8 mouse cellular contexts compared by ENCODE assay signal in the genomic region with DNA sequence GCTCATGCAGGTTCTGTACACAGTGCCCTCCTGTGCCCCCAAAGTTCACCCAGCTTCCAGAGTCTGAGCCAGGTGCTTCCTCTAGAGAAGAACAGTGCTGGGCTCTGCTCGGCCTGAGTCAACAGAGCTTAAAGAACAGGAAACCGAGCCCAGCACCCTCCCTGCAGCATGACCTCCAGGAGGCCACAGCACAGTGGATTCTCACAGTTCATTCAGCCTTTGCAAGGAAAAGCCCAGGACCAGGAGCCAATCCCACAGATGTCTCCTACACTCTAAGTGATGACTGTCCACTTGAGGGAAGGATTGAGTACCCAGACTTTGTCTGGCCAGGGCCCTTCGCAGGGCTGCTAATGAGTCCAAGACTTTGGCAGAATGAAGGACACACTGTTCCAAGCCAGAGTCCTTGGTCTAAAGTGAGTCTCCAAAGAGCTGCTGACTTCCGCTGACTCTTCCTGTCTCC.
A peak's percentile ranks its signal among the peaks of the same experiment; 100 is the strongest.
DNase-seq lines count a peak whose midpoint lies in the region; ATAC-seq and TF ChIP-seq lines count a peak whose summit lies in the region.

No protein-coding gene starts in this region.

- H3K4me3 ChIP-seq in embryonic facial prominence, embryonic 11.5 days (ENCODE audit: low read depth, low read length), result no peak overlapping the region
- H3K4me3 ChIP-seq in limb, embryonic 11.5 days (ENCODE audit: low read depth, low read length), result no peak overlapping the region
- no peak overlapping the region for H3K4me3 ChIP-seq in midbrain, postnatal 0 days (ENCODE audit: low read depth, low read length)

- 44% methylated on average over 4 of the region's 4 CpGs for WGBS in embryonic facial prominence, embryonic 11.5 days
- WGBS in limb, embryonic 11.5 days, result 51% methylated on average over 4 of the region's 4 CpGs
- 53% methylated on average over 4 of the region's 4 CpGs for WGBS in midbrain, postnatal 0 days

- H3K4me1 ChIP-seq in embryonic facial prominence, embryonic 11.5 days (ENCODE audit: control insufficient read depth, insufficient read depth, low read length), result no peaks in the 10 kb centered on the region
- peaks cover 30% of the 10 kb centered on the region for H3K4me1 ChIP-seq in limb, embryonic 11.5 days (ENCODE audit: control insufficient read depth, insufficient read depth, low read length)
- H3K4me1 ChIP-seq in midbrain, postnatal 0 days (ENCODE audit: insufficient read depth, low read length), result no peaks in the 10 kb centered on the region

- no peaks in the 10 kb centered on the region for H3K27me3 ChIP-seq in embryonic facial prominence, embryonic 11.5 days (ENCODE audit: control insufficient read depth, insufficient read depth, low read length)
- H3K27me3 ChIP-seq in limb, embryonic 11.5 days (ENCODE audit: control insufficient read depth, insufficient read depth, low read length), result no peaks in the 10 kb centered on the region
- H3K27me3 ChIP-seq in midbrain, postnatal 0 days (ENCODE audit: insufficient read depth, low read length), result no peaks in the 10 kb centered on the region

- H3K36me3 ChIP-seq in embryonic facial prominence, embryonic 11.5 days (replicated peaks; ENCODE audit: control insufficient read depth, insufficient read depth, low read depth, low read length), result no peaks in the 10 kb centered on the region
- no peaks in the 10 kb centered on the region for H3K36me3 ChIP-seq in limb, embryonic 11.5 days (ENCODE audit: control insufficient read depth, insufficient read depth, low read length)
- H3K36me3 ChIP-seq in midbrain, postnatal 0 days (ENCODE audit: insufficient read depth, low read length), result no peaks in the 10 kb centered on the region

- TF ChIP-seq CTCF in midbrain, postnatal 0 days (IDR thresholded peaks at IDR 0.05), result peak; percentile 4; the same call in 1 of the 2 replicates

- peak; percentile 24 for DNase-seq in ovary, postnatal 36 days (ENCODE audit: low spot score)
- no peak for DNase-seq in ovary, postnatal 14 days (ENCODE audit: low spot score)
- DNase-seq in embryonic facial prominence, embryonic 11.5 days (ENCODE audit: low spot score), result no peak
- peak; percentile 66 for DNase-seq in heart, postnatal 4 days
- DNase-seq in limb, embryonic 11.5 days (ENCODE audit: low spot score), result no peak
- no peak for DNase-seq in midbrain, postnatal 0 days (ENCODE audit: low spot score)
- no peak for DNase-seq in cerebellum, adult 9-11 months
- no peak for DNase-seq in yolk sac, embryonic 10.5 days (ENCODE audit: low spot score)

- H3K27ac ChIP-seq in embryonic facial prominence, embryonic 11.5 days (replicated peaks; ENCODE audit: low read depth, low read length), result 0 out of 2 replicates have a peak overlapping the region, but pooled peaks have one; percentile 28
- H3K27ac ChIP-seq in limb, embryonic 11.5 days (replicated peaks; ENCODE audit: low read depth, low read length), result peak overlapping the region; percentile 9; the same call in 1 of the 2 replicates
- no peak overlapping the region for H3K27ac ChIP-seq in midbrain, postnatal 0 days (ENCODE audit: low read depth, low read length)

- ATAC-seq in embryonic facial prominence, embryonic 11.5 days (replicated peaks; ENCODE audit: insufficient number of reproducible peaks, low FRiP score, low TSS enrichment, low read depth), result no peak; the same call in 1 of the 2 replicates
- ATAC-seq in limb, embryonic 11.5 days (ENCODE audit: insufficient number of reproducible peaks, low FRiP score, low TSS enrichment, low read depth), result peak; percentile 54
- ATAC-seq in midbrain, postnatal 0 days (ENCODE audit: low FRiP score), result peak; percentile 28; the same call in 1 of the 2 replicates

- no peak overlapping the region for H3K4me2 ChIP-seq in embryonic facial prominence, embryonic 11.5 days (ENCODE audit: low read depth, low read length)
- H3K4me2 ChIP-seq in limb, embryonic 11.5 days (ENCODE audit: low read depth, severe bottlenecking), result no peak overlapping the region
- H3K4me2 ChIP-seq in midbrain, postnatal 0 days (ENCODE audit: low read depth, low read length, poor library complexity, severe bottlenecking), result no peak overlapping the region

- H3K9me3 ChIP-seq in embryonic facial prominence, embryonic 11.5 days (replicated peaks; ENCODE audit: control insufficient read depth, low read length), result no peaks in the 10 kb centered on the region
- no peaks in the 10 kb centered on the region for H3K9me3 ChIP-seq in limb, embryonic 11.5 days (ENCODE audit: control insufficient read depth, low read length)
- H3K9me3 ChIP-seq in midbrain, postnatal 0 days (ENCODE audit: low read length), result no peaks in the 10 kb centered on the region

- H3K9ac ChIP-seq in embryonic facial prominence, embryonic 11.5 days (replicated peaks; ENCODE audit: low read length), result no peak overlapping the region
- no peak overlapping the region for H3K9ac ChIP-seq in limb, embryonic 11.5 days (ENCODE audit: low read length)
- no peak overlapping the region for H3K9ac ChIP-seq in midbrain, postnatal 0 days (replicated peaks; ENCODE audit: low read length, poor library complexity, severe bottlenecking)

Comparison
In these comparisons a context has a peak if more than half of its experiments do, and no peak if none do; other contexts are left out.
1. DNase-seq: peak in ovary, postnatal 36 days (single experiment) and heart, postnatal 4 days (single experiment); none in ovary, postnatal 14 days (single experiment), embryonic facial prominence, embryonic 11.5 days (single experiment), limb, embryonic 11.5 days (single experiment), midbrain, postnatal 0 days (single experiment), cerebellum, adult 9-11 months (single experiment) and yolk sac, embryonic 10.5 days (single experiment).